Mouse (Mus musculus) cerebellum, adult 2 months (tissue): ENCODE measurements around the gene Gdpd5. TPM values are rescaled to one million over a fixed set of nuclear protein-coding genes. Genes with fewer than 3 reads are reported as not detected.

ENCODE experiments used
- DNase-seq, 2 experiments: peaks; one replicate each; pipeline ENCODE4 v3.0.0; 2021
- H3K27ac ChIP-seq: fragments of 200-500 bp; 2 replicates; pipeline ENCODE4 v1.5.1; 2012; ENCODE audit warnings: low read length, control low read depth, inconsistent platforms; ENCODE audit not compliant: insufficient read depth
- H3K27me3 ChIP-seq: fragments of 200-500 bp; 2 replicates; pipeline ENCODE4 v1.6.1; 2012; ENCODE audit warnings: inconsistent platforms, mild to moderate bottlenecking, low read length, moderate library complexity; ENCODE audit not compliant: control insufficient read depth, insufficient read depth
- H3K4me1 ChIP-seq: fragments of 200-500 bp; 2 replicates; pipeline ENCODE4 v1.6.1; 2011; ENCODE audit warnings: low read length; ENCODE audit not compliant: control insufficient read depth, insufficient read depth
- H3K4me3 ChIP-seq: fragments of 200-500 bp; replicated peaks from 2 replicates; pipeline ENCODE3; 2011; ENCODE audit warnings: mild to moderate bottlenecking, low read depth, low read length, control low read depth; ENCODE audit not compliant: insufficient read depth
- CTCF ChIP-seq: fragments of 200-500 bp; IDR thresholded peaks from 2 replicates; pipeline ENCODE4 v1.5.1; 2011; ENCODE audit warnings: low read depth, mild to moderate bottlenecking, control low read depth, low read length, moderate library complexity, borderline replicate concordance; ENCODE audit not compliant: insufficient read depth
- POLR2A ChIP-seq: fragments of 200-500 bp; IDR thresholded peaks from 2 replicates; pipeline ENCODE4 v1.6.1; 2011; ENCODE audit warnings: low read length, control low read depth, borderline replicate concordance; ENCODE audit not compliant: insufficient read depth
- WGBS: fragments of 180-500 bp; shearing (Covaris S2); methylation state at CpG from one replicate; pipeline ENCODE4 v1.1.7; 2018; 5-methylcytosine and 5-hydroxymethylcytosine counted together
- polyA plus RNA-seq: library from polyadenylated mRNA; depleted of rRNA; stranded (reverse); fragments of >200 nt; gene quantifications from 2 replicates; pipeline ENCODE4 v1.2.3, GENCODE M21; 2012

Gdpd5 gene
- polyA plus RNA-seq, 1 experiment: 49.4 TPM

- H3K4me3 ChIP-seq: no peak overlapping the region
- no peaks in the 10 kb centered on the region for H3K27me3 ChIP-seq
- H3K27ac ChIP-seq: no peak overlapping the region
- H3K4me1 ChIP-seq: 0 out of 2 replicates have a peak, but pooled peaks cover 2% of the 10 kb centered on the region
- DNase-seq: no peak
- TF ChIP-seq CTCF: no peak
- TF ChIP-seq POLR2A: no peak
- 95% methylated on average over 8 of the region's 8 CpGs for WGBS
Measured at GRCm38 (mm10) chr7:99458849-99459248, 77.6 kb downstream of the Gdpd5 start.

GRCm38 (mm10) chr7:99459888-99460652 is 78.9 kb downstream of the Gdpd5 start:
- no peak overlapping the region for H3K27ac ChIP-seq
- H3K4me3 ChIP-seq: no peak overlapping the region
- DNase-seq: no peak
- peaks cover 4% of the 10 kb centered on the region for H3K4me1 ChIP-seq
- H3K27me3 ChIP-seq: no peaks in the 10 kb centered on the region
- no peak for TF ChIP-seq CTCF
- 70% methylated on average over 15 of the region's 15 CpGs for WGBS

- H3K27ac ChIP-seq: no peak overlapping the region
- peaks cover 23% of the 10 kb centered on the region for H3K4me1 ChIP-seq
- DNase-seq: no peak
- H3K4me3 ChIP-seq: no peak overlapping the region
- WGBS: 91% methylated on average over 2 of the region's 2 CpGs
- TF ChIP-seq CTCF (no peak), POLR2A (no peak)
- H3K27me3 ChIP-seq: no peaks in the 10 kb centered on the region
Measured at GRCm38 (mm10) chr7:99463120-99463519, 81.9 kb downstream of the Gdpd5 start.

GRCm38 (mm10) chr7:99465811-99466210 is 84.6 kb downstream of the Gdpd5 start, which contains the start of gene Klhl35:
TSS of gene Klhl35 (plus strand) at chr7:99466004.
- H3K4me3 ChIP-seq: no peak within 1 kb of the TSS
- no peak within 1 kb of the TSS for H3K27ac ChIP-seq
- no peaks in the 10 kb centered on the region for H3K27me3 ChIP-seq
- WGBS: 17% methylated on average over 8 of the region's 8 CpGs
- TF ChIP-seq POLR2A: no peak
- TF ChIP-seq CTCF: no peak
- peaks cover 23% of the 10 kb centered on the region for H3K4me1 ChIP-seq
- DNase-seq: peak in 1 of 2 experiments; percentile 57

GRCm38 (mm10) chr7:99467916-99468282 is 86.7 kb downstream of the Gdpd5 start:
- H3K4me3 ChIP-seq: peak overlapping the region; percentile 54
- peak; percentile 74 to 84 for DNase-seq
- peak overlapping the region; percentile 1; the same call in 1 of the 2 replicates for H3K27ac ChIP-seq
- no peaks in the 10 kb centered on the region for H3K27me3 ChIP-seq
- WGBS: 4% methylated on average over 11 of the region's 11 CpGs
- TF ChIP-seq CTCF: no peak
- TF ChIP-seq POLR2A: no peak
- H3K4me1 ChIP-seq: peaks cover 23% of the 10 kb centered on the region

- Histone ChIP-seq H3K4me3 (peak overlapping the region; percentile 54), H3K27me3 (no peaks in the 10 kb centered on the region), H3K27ac (peak overlapping the region; percentile 1; the same call in 1 of the 2 replicates), H3K4me1 (peaks cover 26% of the 10 kb centered on the region)
- no peak for TF ChIP-seq CTCF
- no peak for TF ChIP-seq POLR2A
- DNase-seq: peak; percentile 55 to 57
- WGBS: 3% methylated on average over 145 of the region's 145 CpGs
Measured at GRCm38 (mm10) chr7:99468283-99469132, 87.3 kb downstream of the Gdpd5 start.

- Histone ChIP-seq H3K4me3 (no peak overlapping the region), H3K27me3 (no peaks in the 10 kb centered on the region), H3K4me1 (peaks cover 37% of the 10 kb centered on the region), H3K27ac (no peak overlapping the region)
- DNase-seq: no peak
- TF ChIP-seq CTCF: no peak
- TF ChIP-seq POLR2A: no peak
- 85% methylated on average over 17 of the region's 17 CpGs for WGBS
Measured at GRCm38 (mm10) chr7:99469680-99470405, 88.6 kb downstream of the Gdpd5 start.
